Mouse (Mus musculus): Measurements from ENCODE around the gene Zdhhc8. TPM values are rescaled to one million over a fixed set of nuclear protein-coding genes. Genes with fewer than 3 reads are reported as not detected.

The Zdhhc8 gene
- polyA plus RNA-seq, 1 experiment from 2014 or later, result 15.7 TPM

- no peak for ATAC-seq (ENCODE audit: insufficient read depth, low FRiP score, low read depth)
- no peaks in the 10 kb centered on the region for H3K9me3 ChIP-seq
- peaks cover 20% of the 10 kb centered on the region for H3K4me1 ChIP-seq
- no peaks in the 10 kb centered on the region for H3K27me3 ChIP-seq (replicated peaks)
- H3K36me3 ChIP-seq, result peaks cover 30% of the 10 kb centered on the region
- H3K9ac ChIP-seq, result no peak overlapping the region
- H3K27ac ChIP-seq, result no peak overlapping the region
- no peak overlapping the region for H3K4me2 ChIP-seq
- H3K4me3 ChIP-seq (replicated peaks), result no peak overlapping the region
- 88% methylated on average over 20 of the region's 20 CpGs for WGBS
Observed at GRCm38 (mm10) chr16:18227897-18228422, 7.0 kb downstream of the Zdhhc8 start.

GRCm38 (mm10) chr16:18227187-18227586 is 7.7 kb downstream of the Zdhhc8 start:
- H3K4me1 ChIP-seq, result peaks cover 20% of the 10 kb centered on the region
- H3K27me3 ChIP-seq (replicated peaks), result no peaks in the 10 kb centered on the region
- no peaks in the 10 kb centered on the region for H3K9me3 ChIP-seq
- no peak overlapping the region for H3K4me3 ChIP-seq (replicated peaks)
- H3K4me2 ChIP-seq, result no peak overlapping the region
- H3K9ac ChIP-seq, result no peak overlapping the region
- no peak overlapping the region for H3K27ac ChIP-seq
- 92% methylated on average over 13 of the region's 13 CpGs for WGBS
- no peak for ATAC-seq (ENCODE audit: insufficient read depth, low FRiP score, low read depth)
- H3K36me3 ChIP-seq, result peaks cover 36% of the 10 kb centered on the region

- Histone ChIP-seq H3K27ac (no peak overlapping the region), H3K9ac (no peak overlapping the region), H3K4me2 (no peak overlapping the region), H3K36me3 (peaks cover 32% of the 10 kb centered on the region), H3K9me3 (no peaks in the 10 kb centered on the region), H3K4me3 (replicated peaks) (no peak overlapping the region), H3K27me3 (replicated peaks) (no peaks in the 10 kb centered on the region), H3K4me1 (peaks cover 10% of the 10 kb centered on the region)
- ATAC-seq (ENCODE audit: insufficient read depth, low FRiP score, low read depth), result no peak
- WGBS, result 78% methylated on average over 11 of the region's 11 CpGs
Observed at GRCm38 (mm10) chr16:18222188-18222587, 12.7 kb downstream of the Zdhhc8 start.

GRCm38 (mm10) chr16:18221543-18221898 is 13.4 kb downstream of the Zdhhc8 start:
- no peaks in the 10 kb centered on the region for H3K9me3 ChIP-seq
- no peaks in the 10 kb centered on the region for H3K27me3 ChIP-seq (replicated peaks)
- ATAC-seq (ENCODE audit: insufficient read depth, low FRiP score, low read depth), result no peak
- H3K4me3 ChIP-seq (replicated peaks), result no peak overlapping the region
- peaks cover 10% of the 10 kb centered on the region for H3K4me1 ChIP-seq
- WGBS, result 72% methylated on average over 11 of the region's 11 CpGs
- H3K36me3 ChIP-seq, result peaks cover 30% of the 10 kb centered on the region
- no peak overlapping the region for H3K27ac ChIP-seq
- H3K9ac ChIP-seq, result no peak overlapping the region
- no peak overlapping the region for H3K4me2 ChIP-seq

- no peak overlapping the region for H3K27ac ChIP-seq
Observed at GRCm38 (mm10) chr16:18220856-18221542, 13.9 kb downstream of the Zdhhc8 start.

GRCm38 (mm10) chr16:18220001-18220400 is 14.9 kb downstream of the Zdhhc8 start:
- peaks cover 25% of the 10 kb centered on the region for H3K36me3 ChIP-seq
- H3K4me3 ChIP-seq (replicated peaks), result no peak overlapping the region
- H3K9ac ChIP-seq, result no peak overlapping the region
- H3K27me3 ChIP-seq (replicated peaks), result no peaks in the 10 kb centered on the region
- no peaks in the 10 kb centered on the region for H3K9me3 ChIP-seq
- ATAC-seq (ENCODE audit: insufficient read depth, low FRiP score, low read depth), result peak; percentile 71; the same call in 1 of the 2 replicates
- 0 out of 2 replicates have a peak overlapping the region, but pooled peaks have one; percentile 16 for H3K27ac ChIP-seq
- WGBS, result 32% methylated on average over 8 of the region's 8 CpGs
- H3K4me2 ChIP-seq, result no peak overlapping the region
- peaks cover 10% of the 10 kb centered on the region for H3K4me1 ChIP-seq

More at GRCm38 (mm10) chr16:18220856-18221542, 13.9 kb downstream of the Zdhhc8 start:
- no peak for ATAC-seq (ENCODE audit: insufficient read depth, low FRiP score, low read depth)
- Histone ChIP-seq H3K4me2 (no peak overlapping the region), H3K9ac (no peak overlapping the region), H3K9me3 (no peaks in the 10 kb centered on the region), H3K4me3 (replicated peaks) (no peak overlapping the region), H3K27me3 (replicated peaks) (no peaks in the 10 kb centered on the region), H3K36me3 (peaks cover 30% of the 10 kb centered on the region), H3K4me1 (peaks cover 10% of the 10 kb centered on the region)
- 76% methylated on average over 6 of the region's 6 CpGs for WGBS

GRCm38 (mm10) chr16:18218580-18218996 is 16.3 kb downstream of the Zdhhc8 start:
- no peak overlapping the region for H3K9ac ChIP-seq
- no peak overlapping the region for H3K4me2 ChIP-seq
- no peak overlapping the region for H3K4me3 ChIP-seq (replicated peaks)
- H3K4me1 ChIP-seq, result peaks cover 10% of the 10 kb centered on the region
- no peak overlapping the region for H3K27ac ChIP-seq
- 71% methylated on average over 9 of the region's 9 CpGs for WGBS
- H3K36me3 ChIP-seq, result peaks cover 12% of the 10 kb centered on the region; the same call in 1 of the 2 replicates
- no peaks in the 10 kb centered on the region for H3K27me3 ChIP-seq (replicated peaks)
- ATAC-seq (ENCODE audit: insufficient read depth, low FRiP score, low read depth), result no peak
- H3K9me3 ChIP-seq, result no peaks in the 10 kb centered on the region

GRCm38 (mm10) chr16:18217579-18217978 is 17.4 kb downstream of the Zdhhc8 start, which contains the start of gene Ccdc188:
TSS of gene Ccdc188 (plus strand) at chr16:18217879.
- no peaks in the 10 kb centered on the region for H3K9me3 ChIP-seq
- H3K4me1 ChIP-seq, result peaks cover 10% of the 10 kb centered on the region
- H3K9ac ChIP-seq, result no peak within 1 kb of the TSS
- H3K36me3 ChIP-seq, result peaks cover 2% of the 10 kb centered on the region; the same call in 1 of the 2 replicates
- 80% methylated on average over 4 of the region's 4 CpGs for WGBS
- H3K27ac ChIP-seq, result no peak within 1 kb of the TSS
- no peak within 1 kb of the TSS for H3K4me2 ChIP-seq
- ATAC-seq (ENCODE audit: insufficient read depth, low FRiP score, low read depth), result no peak
- no peaks in the 10 kb centered on the region for H3K27me3 ChIP-seq (replicated peaks)
- H3K4me3 ChIP-seq (replicated peaks), result no peak within 1 kb of the TSS

GRCm38 (mm10) chr16:18214858-18215257 is 20.1 kb downstream of the Zdhhc8 start:
- WGBS, result 85% methylated on average over 7 of the region's 7 CpGs
- Histone ChIP-seq H3K9ac (no peak overlapping the region), H3K4me2 (no peak overlapping the region), H3K9me3 (no peaks in the 10 kb centered on the region), H3K36me3 (no peaks in the 10 kb centered on the region), H3K27me3 (replicated peaks) (no peaks in the 10 kb centered on the region), H3K4me1 (peaks cover 6% of the 10 kb centered on the region), H3K4me3 (replicated peaks) (no peak overlapping the region), H3K27ac (no peak overlapping the region)
- no peak for ATAC-seq (ENCODE audit: insufficient read depth, low FRiP score, low read depth)

- Histone ChIP-seq H3K27ac (no peak overlapping the region), H3K27me3 (replicated peaks) (no peaks in the 10 kb centered on the region), H3K9ac (no peak overlapping the region), H3K36me3 (no peaks in the 10 kb centered on the region), H3K4me1 (peaks cover 4% of the 10 kb centered on the region; the same call in 1 of the 2 replicates), H3K4me2 (no peak overlapping the region), H3K9me3 (no peaks in the 10 kb centered on the region), H3K4me3 (replicated peaks) (no peak overlapping the region)
- 49% methylated on average over 6 of the region's 6 CpGs for WGBS
- ATAC-seq (ENCODE audit: insufficient read depth, low FRiP score, low read depth), result 0 out of 2 replicates have a peak, but pooled peaks have one; percentile 17
Observed at GRCm38 (mm10) chr16:18213689-18214088, 21.2 kb downstream of the Zdhhc8 start.

- peaks cover 4% of the 10 kb centered on the region; the same call in 1 of the 2 replicates for H3K4me1 ChIP-seq
- no peak overlapping the region for H3K4me2 ChIP-seq
- 0 out of 2 replicates have a peak, but pooled peaks have one; percentile 11 for ATAC-seq (ENCODE audit: insufficient read depth, low FRiP score, low read depth)
- WGBS, result 42% methylated on average over 10 of the region's 10 CpGs
- H3K27me3 ChIP-seq (replicated peaks), result no peaks in the 10 kb centered on the region
- no peak overlapping the region for H3K9ac ChIP-seq
- no peaks in the 10 kb centered on the region for H3K9me3 ChIP-seq
- no peak overlapping the region for H3K4me3 ChIP-seq (replicated peaks)
- no peaks in the 10 kb centered on the region for H3K36me3 ChIP-seq
- no peak overlapping the region for H3K27ac ChIP-seq
Observed at GRCm38 (mm10) chr16:18211417-18212171, 23.3 kb downstream of the Zdhhc8 start.

Data from stomach, embryonic 15.5 days (tissue).